Mouse (Mus musculus): Measurements from ENCODE around the gene Wdr4. TPM values are rescaled to one million over a fixed set of nuclear protein-coding genes. Genes with fewer than 3 reads are reported as not detected.

The Wdr4 gene
- total RNA-seq, 2 experiments from 2014 or later = 23.8 to 25.6 TPM

- no peak for DNase-seq (ENCODE audit: extremely low spot score in 1 of 2, low spot score in 1 of 2)
Measured at GRCm38 (mm10) chr17:31500416-31500815, 19.4 kb downstream of the Wdr4 start.

- no peak for DNase-seq (ENCODE audit: extremely low spot score in 1 of 2, low spot score in 1 of 2)
Measured at GRCm38 (mm10) chr17:31499725-31500124, 20.1 kb downstream of the Wdr4 start.

GRCm38 (mm10) chr17:31497726-31498125 lies 22.1 kb downstream of the Wdr4 start:
- DNase-seq (ENCODE audit: extremely low spot score in 1 of 2, low spot score in 1 of 2) = no peak

- DNase-seq (ENCODE audit: extremely low spot score in 1 of 2, low spot score in 1 of 2) = no peak
Measured at GRCm38 (mm10) chr17:31494989-31495388, 24.8 kb downstream of the Wdr4 start.

- DNase-seq (ENCODE audit: extremely low spot score in 1 of 2, low spot score in 1 of 2) = peak; percentile 71 to 75
Measured at GRCm38 (mm10) chr17:31492416-31492815, 27.4 kb downstream of the Wdr4 start.

DNA sequence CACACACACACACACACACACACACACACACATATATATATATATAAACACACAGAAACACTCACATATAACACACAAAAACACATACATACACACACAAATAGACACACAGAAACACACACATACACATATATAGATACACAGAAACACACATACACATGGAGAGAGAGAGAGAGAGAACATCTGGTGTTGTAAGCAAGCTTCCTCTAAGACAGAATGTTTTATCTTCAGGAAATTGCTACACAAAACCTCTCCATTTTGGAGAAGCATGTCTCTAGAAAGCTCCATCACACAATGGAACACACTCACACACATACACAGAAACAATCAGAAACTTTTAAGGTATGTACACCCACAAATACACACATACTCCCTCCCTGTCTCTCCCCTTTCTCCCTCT lies 28.4 kb downstream of the Wdr4 start:
- DNase-seq (ENCODE audit: extremely low spot score in 1 of 2, low spot score in 1 of 2) = no peak

- DNase-seq (ENCODE audit: extremely low spot score in 1 of 2, low spot score in 1 of 2) = no peak
Measured at GRCm38 (mm10) chr17:31487433-31488060, 32.2 kb downstream of the Wdr4 start.

DNA sequence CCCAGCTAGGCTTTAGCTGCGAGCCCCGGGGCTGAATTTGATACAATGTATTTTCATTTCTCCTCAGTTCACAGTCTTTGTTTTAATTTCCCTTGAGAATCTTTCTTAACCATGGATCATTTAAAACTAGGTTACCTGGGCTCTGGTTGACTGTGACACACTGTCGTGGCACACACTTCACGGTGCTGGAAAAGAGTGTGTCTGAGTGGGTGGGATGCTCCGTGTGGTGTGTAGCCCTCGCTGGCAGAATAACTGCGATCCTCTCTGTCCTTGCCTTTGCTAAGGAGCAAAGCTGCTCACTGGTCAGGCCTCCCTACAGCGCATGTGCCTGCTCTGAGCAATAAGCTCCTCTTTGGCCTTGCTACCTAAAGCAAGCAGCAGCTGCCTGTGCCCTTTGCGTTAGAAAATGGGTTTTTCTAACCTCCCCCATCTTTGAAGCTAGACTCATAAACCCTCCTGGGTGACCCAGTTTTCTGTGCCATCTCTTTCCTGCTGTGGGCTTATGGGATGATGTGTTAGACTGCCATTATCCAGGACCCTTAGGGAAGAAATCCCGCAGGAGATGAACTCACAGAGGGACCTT lies 33.1 kb downstream of the Wdr4 start:
- no peak for DNase-seq (ENCODE audit: extremely low spot score in 1 of 2, low spot score in 1 of 2)

DNA sequence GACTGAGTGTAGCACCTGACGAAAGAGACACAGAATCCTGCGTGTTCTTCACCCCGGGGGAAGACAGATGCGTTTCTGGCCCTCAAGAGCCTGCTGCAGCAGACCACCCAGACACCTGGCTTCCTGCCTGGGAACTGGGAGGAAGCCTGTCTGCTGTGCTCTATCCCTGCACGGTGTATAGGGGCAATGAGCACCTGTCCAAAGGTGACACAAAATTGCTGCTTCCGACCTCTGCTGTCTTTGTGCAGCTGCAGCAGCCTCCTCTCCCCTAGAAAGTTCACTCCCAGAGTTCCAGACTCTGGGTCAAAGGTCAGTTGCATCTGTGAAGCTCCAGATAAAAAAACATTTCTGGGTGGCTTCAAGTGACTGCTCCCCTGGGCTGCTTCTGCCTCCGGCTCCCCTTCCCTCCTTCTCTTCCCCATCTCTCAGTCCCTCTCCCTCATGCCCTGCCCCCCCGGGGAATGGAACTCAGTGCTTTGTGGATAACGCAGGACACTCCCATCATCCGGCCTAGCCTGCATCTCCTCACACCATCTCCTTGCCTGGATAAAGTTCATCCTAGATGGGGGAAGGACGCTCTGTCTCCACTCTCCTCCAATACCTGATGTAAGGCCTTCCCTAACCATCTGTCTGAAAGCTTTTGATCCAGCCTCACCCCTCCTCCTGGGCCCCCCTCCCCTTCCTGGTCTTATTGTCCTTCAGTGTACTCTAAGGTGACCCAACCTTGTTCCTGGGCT lies 40.5 kb downstream of the Wdr4 start:
- no peak for DNase-seq (ENCODE audit: extremely low spot score in 1 of 2, low spot score in 1 of 2)

- DNase-seq (ENCODE audit: extremely low spot score in 1 of 2, low spot score in 1 of 2) = no peak
Measured at GRCm38 (mm10) chr17:31478606-31479005, 41.2 kb downstream of the Wdr4 start.

DNA sequence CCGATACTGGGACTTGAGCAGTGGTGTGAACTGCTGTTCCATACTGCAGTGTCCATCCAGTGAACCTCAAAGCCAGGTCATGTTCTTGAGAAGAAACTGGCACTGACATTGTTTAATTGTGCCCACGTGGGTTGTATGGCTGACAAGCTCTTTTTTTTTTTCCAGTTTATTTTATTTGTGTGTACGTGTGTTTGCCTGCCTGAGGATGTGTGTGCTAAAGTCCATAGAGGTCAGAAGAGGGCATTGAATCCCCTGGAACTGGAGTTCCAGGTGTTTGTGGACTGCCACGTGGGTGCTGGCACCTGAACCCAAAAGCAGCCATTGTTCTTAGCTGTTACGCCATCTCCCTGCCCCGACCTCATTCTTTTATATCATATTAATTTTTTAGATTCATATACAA lies 45.4 kb downstream of the Wdr4 start:
- DNase-seq (ENCODE audit: extremely low spot score in 1 of 2, low spot score in 1 of 2) = no peak

- DNase-seq (ENCODE audit: extremely low spot score in 1 of 2, low spot score in 1 of 2) = no peak
Measured at GRCm38 (mm10) chr17:31470766-31471418, 48.9 kb downstream of the Wdr4 start.

GRCm38 (mm10) chr17:31468496-31468895 lies 51.3 kb downstream of the Wdr4 start:
- DNase-seq (ENCODE audit: extremely low spot score in 1 of 2, low spot score in 1 of 2) = no peak

DNA sequence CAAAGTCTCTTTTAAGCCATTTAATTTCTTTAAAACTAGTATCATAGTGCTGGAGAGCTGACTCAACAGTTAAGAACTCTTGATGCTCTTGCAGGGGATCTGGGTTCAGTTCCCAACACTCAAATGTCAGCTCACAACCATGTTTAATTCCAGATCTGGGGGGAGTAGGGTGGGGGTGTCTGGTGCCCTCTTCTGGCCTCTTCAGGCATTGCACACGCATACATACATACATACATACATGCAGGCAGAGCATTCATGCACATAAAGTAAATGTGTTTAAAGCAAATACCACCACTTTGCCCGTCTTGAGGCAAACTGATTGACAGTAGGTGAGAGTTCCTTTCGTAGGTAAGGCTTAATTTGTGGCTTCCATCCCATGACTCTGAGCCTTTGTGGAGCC lies 52.9 kb downstream of the Wdr4 start:
- no peak for DNase-seq (ENCODE audit: extremely low spot score in 1 of 2, low spot score in 1 of 2)

DNA sequence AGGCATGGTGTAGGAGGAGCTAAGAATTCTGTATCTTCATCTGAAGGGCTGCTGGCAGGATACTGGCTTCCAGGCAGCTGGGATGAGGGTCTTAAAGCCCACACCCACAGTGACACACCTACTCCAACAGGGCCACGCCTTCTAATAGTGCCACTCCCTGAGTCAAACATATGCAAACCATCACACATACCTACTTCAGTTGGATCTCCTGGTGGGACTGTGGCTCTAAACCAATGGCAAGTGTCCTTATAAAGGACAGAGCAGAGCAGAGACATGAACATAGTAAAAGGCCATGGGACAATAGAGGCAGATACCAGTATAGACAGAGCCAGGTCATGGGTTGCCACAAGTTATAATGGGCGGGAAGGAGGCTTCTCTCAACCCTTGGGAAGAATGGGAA lies 57.3 kb downstream of the Wdr4 start:
- DNase-seq (ENCODE audit: extremely low spot score in 1 of 2, low spot score in 1 of 2) = no peak

DNA sequence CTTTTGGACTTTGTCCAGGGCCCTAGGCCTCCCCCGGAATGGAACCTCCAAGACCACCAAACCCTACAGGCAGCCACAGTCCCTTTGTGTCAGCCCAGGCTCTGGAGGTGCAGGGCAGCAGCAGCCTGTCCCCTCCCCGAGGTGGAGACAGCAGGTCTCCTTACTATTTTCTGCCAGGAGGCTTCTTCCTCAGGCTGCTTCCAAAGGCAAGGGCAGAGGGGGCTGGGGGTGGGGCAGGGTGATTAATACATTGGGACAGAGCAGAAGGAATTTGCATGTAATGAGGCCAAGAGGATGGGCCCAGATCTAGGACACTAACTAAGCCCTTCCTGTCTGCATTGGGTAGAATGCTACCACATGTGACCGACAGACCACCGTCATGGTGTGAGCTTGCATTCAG lies 59.4 kb downstream of the Wdr4 start:
- no peak for DNase-seq (ENCODE audit: extremely low spot score in 1 of 2, low spot score in 1 of 2)

GRCm38 (mm10) chr17:31456723-31457567 lies 62.8 kb downstream of the Wdr4 start:
- peak; percentile 27 to 49 for DNase-seq (ENCODE audit: extremely low spot score in 1 of 2, low spot score in 1 of 2)

- no peak for DNase-seq (ENCODE audit: extremely low spot score in 1 of 2, low spot score in 1 of 2)
Measured at GRCm38 (mm10) chr17:31454056-31454455, 65.7 kb downstream of the Wdr4 start.

GRCm38 (mm10) chr17:31453476-31453875 lies 66.3 kb downstream of the Wdr4 start:
- DNase-seq (ENCODE audit: extremely low spot score in 1 of 2, low spot score in 1 of 2) = no peak

GRCm38 (mm10) chr17:31452816-31453215 lies 67.0 kb downstream of the Wdr4 start:
- no peak for DNase-seq (ENCODE audit: extremely low spot score in 1 of 2, low spot score in 1 of 2)

Measured in layer of hippocampus, postnatal 25 days (tissue).